Mouse (Mus musculus) layer of hippocampus, adult 11-12 months (tissue): Measurements from ENCODE around the gene Bsn.

Source experiments
- DNase-seq: peaks from one replicate; pipeline ENCODE4 v3.0.0; 2022; ENCODE audit warnings: low spot score

Gene Bsn

GRCm38 (mm10) chr9:108123916-108124315 is 66.3 kb downstream of the Bsn start:
- no peak for DNase-seq

DNA sequence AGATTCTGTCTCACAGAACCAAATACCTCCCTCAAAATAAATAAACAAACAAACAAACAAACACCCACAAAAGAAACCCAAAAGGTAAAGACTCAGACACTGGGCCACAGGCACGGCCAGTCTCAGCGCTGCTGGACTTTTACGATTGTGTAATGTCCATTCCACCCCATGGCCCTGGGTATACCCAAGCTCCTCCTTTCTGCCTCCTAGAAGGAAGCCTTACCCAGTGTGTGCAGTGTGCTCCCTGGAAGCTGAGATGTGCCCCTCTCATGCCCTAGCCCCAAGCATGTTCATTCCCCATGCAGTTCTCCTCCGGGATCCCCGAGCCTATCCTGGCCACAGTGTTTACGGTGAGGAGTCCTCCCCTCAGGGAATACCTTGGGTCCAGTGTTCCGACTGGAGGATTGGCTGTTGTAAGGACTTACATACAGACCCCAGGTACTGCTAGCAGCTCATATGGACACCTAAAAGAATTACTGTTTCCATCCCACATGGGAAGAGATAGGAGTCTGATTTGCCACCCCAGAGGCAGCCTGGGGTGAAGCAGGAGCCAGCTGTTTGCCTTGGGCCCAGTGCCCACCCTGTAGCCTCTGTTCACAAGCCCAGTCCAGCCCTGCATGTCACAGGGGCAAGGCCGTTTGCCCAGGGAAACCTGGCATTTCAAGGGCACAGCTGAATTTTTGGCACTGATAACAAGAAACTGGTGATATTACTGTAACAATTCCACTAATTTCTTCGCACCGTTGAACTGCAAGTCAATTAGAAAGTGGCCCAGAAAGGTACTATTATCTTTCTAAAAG is 68.8 kb downstream of the Bsn start:
- DNase-seq, result no peak

DNA sequence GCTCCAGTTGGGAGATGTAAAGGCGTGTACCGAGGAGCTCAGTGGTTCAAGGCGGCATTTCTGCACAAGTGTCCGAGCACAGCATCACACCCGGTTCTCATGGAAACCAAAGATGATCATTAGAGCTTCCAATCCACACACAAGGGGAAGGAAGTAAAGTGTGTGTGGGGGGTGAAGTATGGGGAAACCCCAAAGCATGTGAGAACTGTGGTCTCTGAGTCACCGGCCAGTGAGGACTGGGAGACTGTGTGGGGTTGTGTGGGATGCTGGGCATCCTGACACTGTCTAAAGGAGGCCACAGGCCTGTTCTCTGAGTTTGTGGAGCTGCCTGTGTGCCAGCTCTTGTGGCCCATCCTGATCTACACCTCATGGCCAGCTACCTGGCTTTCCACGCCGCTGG is 69.5 kb downstream of the Bsn start:
- DNase-seq, result no peak

GRCm38 (mm10) chr9:108119891-108120411 is 70.2 kb downstream of the Bsn start:
- no peak for DNase-seq

DNA sequence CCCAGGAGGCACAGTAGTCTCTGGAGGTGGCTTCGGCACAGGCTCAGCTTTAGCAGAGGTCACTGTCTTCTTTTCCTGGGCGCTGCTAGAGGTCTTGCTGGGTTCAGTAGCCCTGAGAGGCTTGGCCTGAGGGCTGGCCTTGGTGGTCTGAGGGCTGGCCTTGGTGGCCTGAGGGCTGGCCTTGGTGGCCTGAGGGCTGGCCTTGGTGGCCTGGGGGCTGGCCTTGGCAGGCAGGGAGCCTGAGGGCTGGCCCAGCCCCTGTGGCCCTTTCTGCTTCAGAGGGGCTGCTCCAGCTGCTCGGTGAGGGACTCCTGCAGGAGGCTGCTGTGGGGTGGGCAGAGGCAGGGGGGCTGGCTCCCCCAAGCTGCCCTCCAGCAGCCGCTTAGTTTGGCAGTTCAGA is 73.0 kb downstream of the Bsn start:
- no peak for DNase-seq

DNA sequence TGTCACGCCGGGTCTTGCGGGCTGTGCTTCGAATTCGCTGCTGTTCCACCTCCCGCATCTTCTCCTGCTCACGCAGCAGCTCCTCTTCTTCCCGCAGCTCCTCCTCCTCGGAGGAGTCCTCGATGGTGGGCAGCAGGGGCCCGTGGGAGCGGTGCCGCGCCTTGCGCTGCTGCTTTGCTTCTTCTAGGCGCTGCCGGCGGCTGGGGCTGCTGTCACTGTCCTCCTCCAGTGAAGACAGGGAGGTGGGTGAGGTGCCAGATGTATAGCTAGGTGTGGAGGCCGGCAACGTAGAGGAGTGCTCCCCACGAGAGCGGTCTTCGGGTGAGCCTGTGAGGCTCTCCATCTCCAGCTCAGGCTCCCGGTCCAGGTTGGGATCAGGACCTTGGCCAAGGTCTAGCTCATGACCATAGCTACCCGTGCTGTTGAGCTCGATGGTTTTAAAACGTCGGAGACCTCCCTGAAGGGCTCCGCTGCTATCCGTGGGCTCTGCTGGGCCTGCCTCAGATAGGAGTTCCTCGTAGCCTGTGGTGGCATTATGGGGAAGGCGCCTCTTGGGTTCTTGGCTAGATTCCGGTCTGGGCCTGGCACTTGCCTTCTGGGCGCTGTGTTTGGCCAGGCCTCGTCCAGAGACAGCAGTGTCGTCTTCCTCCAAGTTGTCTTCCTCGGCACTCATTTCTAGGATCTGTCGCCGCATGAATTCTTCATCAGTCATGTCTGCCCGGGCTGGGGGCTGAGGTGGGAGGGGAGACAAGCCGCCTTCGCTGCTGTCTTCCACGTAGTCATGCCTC is 74.7 kb downstream of the Bsn start:
- no peak for DNase-seq

GRCm38 (mm10) chr9:108112719-108113340 is 77.4 kb downstream of the Bsn start:
- no peak for DNase-seq

- no peak for DNase-seq
These were observed 78.5 kb downstream of the Bsn start for GRCm38 (mm10) chr9:108111593-108112121.

DNA sequence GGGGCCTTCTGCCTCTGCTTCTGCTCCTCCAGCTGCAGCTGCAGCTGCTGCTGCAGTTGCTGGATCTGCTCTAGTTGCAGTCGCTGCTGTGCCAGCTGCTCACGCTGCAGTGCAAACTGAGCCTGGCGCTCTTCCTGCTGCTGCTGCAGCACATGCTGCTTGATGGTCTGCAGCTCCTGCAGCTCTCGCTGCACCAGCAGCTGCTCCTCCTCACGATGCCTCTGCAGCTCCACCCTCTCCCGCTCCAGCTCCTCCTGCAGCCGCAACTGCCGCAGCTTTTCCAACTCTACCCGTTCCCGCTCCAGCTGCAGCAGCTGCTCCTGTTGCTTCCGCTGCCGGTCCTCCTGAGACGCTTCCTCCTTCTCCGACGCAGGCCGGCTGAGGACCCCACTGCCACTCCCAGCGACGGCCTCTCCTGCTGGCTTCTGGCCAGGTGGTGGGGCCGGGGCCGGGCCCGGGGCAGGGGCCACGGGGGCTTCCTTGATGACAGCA is 79.0 kb downstream of the Bsn start:
- no peak for DNase-seq

- no peak for DNase-seq
These were observed 80.0 kb downstream of the Bsn start for GRCm38 (mm10) chr9:108110160-108110559.

DNA sequence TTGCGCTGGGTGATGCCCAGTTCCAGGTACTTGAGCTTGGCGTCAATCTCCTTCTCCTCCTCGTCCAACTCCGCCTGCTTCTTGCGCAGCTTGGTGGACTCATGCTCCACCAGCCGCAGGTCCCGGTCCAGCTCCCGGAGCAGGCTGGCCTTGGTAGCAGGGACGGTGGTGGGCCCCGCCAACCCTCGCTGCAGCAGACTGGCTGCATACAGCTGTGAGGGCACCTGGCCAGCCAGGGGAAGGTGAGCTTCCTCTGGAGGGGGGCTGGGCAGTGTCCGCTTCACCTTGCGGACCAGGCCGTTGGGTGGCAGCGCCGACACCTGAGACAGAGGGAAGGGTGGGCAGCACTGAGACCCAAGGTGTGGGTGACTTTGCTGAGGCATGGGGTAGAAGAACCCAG is 82.3 kb downstream of the Bsn start:
- DNase-seq, result no peak

GRCm38 (mm10) chr9:108106090-108106489 is 84.1 kb downstream of the Bsn start:
- DNase-seq, result no peak

DNA sequence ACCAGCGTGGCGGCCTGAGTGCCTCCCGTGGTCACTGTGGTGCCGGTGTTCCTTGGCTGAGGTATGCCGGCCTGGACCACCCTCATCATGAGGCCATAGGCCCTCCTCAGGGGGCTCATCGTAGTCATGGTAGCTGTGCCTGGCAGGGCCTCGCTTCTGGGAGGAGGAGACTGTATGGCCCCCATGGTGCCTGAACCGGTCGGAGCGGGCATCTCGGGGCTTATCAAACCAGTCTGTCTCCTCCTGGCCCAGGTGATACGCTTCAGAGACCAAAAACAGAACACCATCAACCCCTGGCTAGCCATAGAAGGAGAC is 84.7 kb downstream of the Bsn start:
- DNase-seq, result no peak

- no peak for DNase-seq
These were observed 85.2 kb downstream of the Bsn start for GRCm38 (mm10) chr9:108104766-108105548.

DNA sequence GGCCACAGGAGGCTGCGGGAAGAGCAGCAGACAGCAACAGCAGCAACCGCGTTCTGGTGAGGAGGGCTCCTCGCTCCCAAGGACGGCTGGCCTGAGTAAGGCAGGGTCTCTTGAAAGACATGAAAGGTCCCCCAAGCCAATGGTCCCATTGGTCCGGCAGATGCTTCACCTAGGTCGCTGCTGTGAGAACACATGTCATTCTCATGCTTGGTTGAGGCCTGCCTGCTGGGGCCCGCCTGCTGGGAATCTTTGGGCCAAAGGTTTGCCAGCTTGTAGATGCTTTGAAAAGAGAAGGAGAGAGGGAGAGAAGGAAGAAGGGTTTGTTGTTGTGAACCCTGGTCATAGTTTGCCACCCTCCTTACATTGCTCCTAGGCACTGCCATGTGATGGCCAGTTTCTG is 90.6 kb downstream of the Bsn start:
- no peak for DNase-seq

DNA sequence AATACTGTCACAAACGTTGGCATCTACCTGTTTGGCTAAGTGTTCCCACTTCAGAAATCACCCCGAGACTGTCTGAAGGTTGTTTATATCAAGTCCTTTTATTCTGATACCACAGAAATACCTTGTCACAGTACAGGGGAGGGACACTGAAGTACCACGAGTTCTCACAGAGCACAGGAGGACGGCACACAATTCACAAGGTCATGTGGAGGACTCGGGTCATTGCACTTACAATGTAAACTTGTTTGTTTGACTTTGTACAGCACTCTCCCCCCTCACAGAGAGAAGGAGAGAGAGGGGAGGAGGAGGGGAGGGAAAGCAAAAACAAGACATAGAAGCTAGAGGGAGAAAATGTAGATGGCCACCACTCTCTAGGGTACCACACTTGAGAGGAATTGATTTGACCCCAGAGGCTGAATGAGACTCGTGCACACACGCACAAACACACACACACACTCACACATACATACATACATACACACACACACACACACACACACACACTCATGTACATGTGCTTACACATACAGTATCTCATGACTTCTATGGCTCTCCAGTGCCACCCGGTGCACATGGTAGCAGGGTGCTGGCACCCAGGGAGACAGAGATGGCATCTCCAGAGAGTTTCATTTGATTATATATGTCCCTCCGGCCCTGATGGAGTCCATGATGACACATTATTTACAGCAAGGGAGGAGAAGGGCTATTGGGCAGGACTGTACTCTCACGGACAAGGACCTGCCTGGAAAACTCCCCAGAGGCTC is 94.1 kb downstream of the Bsn start:
- no peak for DNase-seq

DNA sequence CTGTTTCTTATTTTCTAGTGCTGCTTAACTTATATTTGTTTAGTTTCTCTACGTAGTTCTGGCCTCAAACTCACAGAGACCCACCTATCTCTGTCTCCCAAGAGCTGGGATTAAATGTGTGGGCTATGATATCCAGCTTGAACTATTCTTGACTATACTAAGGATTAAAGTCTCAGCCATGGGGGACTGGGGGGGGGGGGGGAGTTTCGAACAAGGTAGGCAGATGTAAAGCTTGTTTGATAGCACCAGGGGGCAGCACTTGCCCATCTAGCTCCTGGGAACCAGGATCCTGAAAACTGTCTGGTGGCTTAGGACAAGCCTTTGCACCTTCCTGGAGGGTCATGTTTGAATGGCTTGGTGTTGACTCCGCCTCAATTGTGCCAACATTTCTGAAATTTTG is 94.7 kb downstream of the Bsn start:
- peak; percentile 62 for DNase-seq

GRCm38 (mm10) chr9:108094998-108095411 is 95.2 kb downstream of the Bsn start:
- no peak for DNase-seq

- DNase-seq, result peak; percentile 92
These were observed 95.8 kb downstream of the Bsn start, which contains the start of gene Apeh for GRCm38 (mm10) chr9:108094184-108094941. Gene Apeh (minus strand): TSS chr9:108094606.

- no peak for DNase-seq
These were observed 96.6 kb downstream of the Bsn start for GRCm38 (mm10) chr9:108093586-108093985.
